Comparison of ENCODE assay signal across 12 mouse cellular contexts in the genomic region with DNA sequence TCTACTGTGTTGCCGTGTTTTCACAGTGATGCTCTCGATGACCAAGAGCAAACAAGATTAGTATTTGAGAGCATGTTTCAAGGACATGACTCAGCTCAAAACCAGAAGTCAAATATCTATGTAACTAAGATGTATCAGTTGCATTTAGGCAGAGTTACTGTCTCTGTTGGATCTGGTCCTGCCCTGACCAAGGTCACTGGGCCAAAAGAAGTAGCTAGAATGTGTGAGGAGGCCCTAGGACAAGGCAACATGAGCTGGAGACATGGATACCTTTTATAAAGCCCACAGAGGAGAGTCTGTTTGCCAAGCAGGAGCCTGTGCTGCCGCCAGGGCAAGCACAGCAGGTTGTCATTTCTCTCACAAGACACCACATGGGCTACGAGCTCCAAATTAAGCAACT.
"Had no signal": no experiment of that assay in that cellular context is flagged by ENCODE, and none has a peak within 500 bp of the region (broad histone marks: within the 10 kb centered on the region; RNA-seq: fewer than 3 reads in every experiment).

No protein-coding gene starts in this region.

- H3K27me3 ChIP-seq: limb, embryonic 15.5 days; neural tube, embryonic 13.5 days had no signal

- H3K27ac ChIP-seq: limb, embryonic 15.5 days; liver, embryonic 14.5 days; neural tube, embryonic 13.5 days had no signal

- H3K4me3 ChIP-seq: limb, embryonic 15.5 days; neural tube, embryonic 13.5 days had no signal

- H3K36me3 ChIP-seq: limb, embryonic 15.5 days; neural tube, embryonic 13.5 days had no signal

- H3K9me3 ChIP-seq: limb, embryonic 15.5 days; neural tube, embryonic 13.5 days had no signal

- ATAC-seq: intestine, embryonic 16.5 days; midbrain, embryonic 16.5 days had no signal

- H3K4me2 ChIP-seq: limb, embryonic 15.5 days; midbrain, embryonic 11.5 days; neural tube, embryonic 13.5 days had no signal

- DNase-seq: kidney, adult 8-10 months; kidney, postnatal 25 days; lung, adult 18-20 months; lung, postnatal 4 days; right cerebral cortex, postnatal 14 days; thymus, postnatal 36 days had no signal

- H3K9ac ChIP-seq: limb, embryonic 15.5 days; liver, embryonic 14.5 days; neural tube, embryonic 13.5 days had no signal
